Mouse (Mus musculus) erythroblast, embryonic 14.5 days (primary cell): ENCODE results near the gene Gadl1.

ENCODE experiments used
- GATA1 ChIP-seq: IDR thresholded peaks from 2 replicates; pipeline ENCODE4 v1.6.1; 2012; ENCODE audit warnings: low read length, inconsistent platforms, mixed read lengths
- TAL1 ChIP-seq: IDR thresholded peaks from 3 replicates; pipeline ENCODE4 v1.6.1; 2012; ENCODE audit warnings: low read length, inconsistent platforms, mixed read lengths

GRCm38 (mm10) chr9:116038275-116038674, 129.0 kb downstream of the Gadl1 start:
- TF ChIP-seq TAL1 (no peak), GATA1 (no peak)
